Mouse (Mus musculus) heart, embryonic 16.5 days (tissue): ENCODE data around the gene Sypl2. TPM values are rescaled to one million over a fixed set of nuclear protein-coding genes. Genes with fewer than 3 reads are reported as not detected.
A peak's percentile ranks its signal among the peaks of the same experiment; 100 is the strongest.
"Not testable (repeated sequence)": the region's sequence is repeated elsewhere in the genome, so short reads cannot be mapped to it uniquely, and the experiment has no call there.

Experiments used
- ATAC-seq: fragments of 200-750 bp; cut with Nextera tagmentation; replicated peaks from 2 replicates; pipeline ENCODE4 v1.8.0; 2017; ENCODE audit warnings: moderate number of reproducible peaks; ENCODE audit not compliant: insufficient read depth, low FRiP score; ENCODE audit errors: extremely low read depth
- H3K27ac ChIP-seq: fragments of 300-500 bp; sonication (generic); 2 replicates; pipeline ENCODE4 v1.5.1; 2014; ENCODE audit warnings: mild to moderate bottlenecking, low read length, control low read depth, moderate library complexity
- H3K27me3 ChIP-seq: fragments of 300-500 bp; sonication (generic); 2 replicates; pipeline ENCODE4 v1.6.1; 2014; ENCODE audit warnings: low read length, mixed read lengths; ENCODE audit not compliant: control insufficient read depth, insufficient read depth
- H3K36me3 ChIP-seq: fragments of 300-500 bp; sonication (generic); 2 replicates; pipeline ENCODE4 v1.6.1; 2014; ENCODE audit not compliant: control insufficient read depth, insufficient read depth
- H3K4me1 ChIP-seq: fragments of 300-500 bp; sonication (generic); 2 replicates; pipeline ENCODE4 v1.6.1; 2014; ENCODE audit warnings: low read length, mixed read lengths; ENCODE audit not compliant: control insufficient read depth, insufficient read depth
- H3K4me2 ChIP-seq: fragments of 300-500 bp; sonication (generic); 2 replicates; pipeline ENCODE4 v1.6.1; 2014; ENCODE audit warnings: low read depth, mild to moderate bottlenecking, control low read depth, low read length
- H3K4me3 ChIP-seq: fragments of 300-500 bp; sonication (generic); 2 replicates; pipeline ENCODE4 v1.5.1; 2014; ENCODE audit warnings: mild to moderate bottlenecking, control low read depth, low read length
- H3K9ac ChIP-seq: fragments of 300-500 bp; sonication (generic); 2 replicates; pipeline ENCODE4 v1.6.1; 2014; ENCODE audit warnings: low read length, control low read depth
- H3K9me3 ChIP-seq: fragments of 300-500 bp; sonication (generic); replicated peaks from 2 replicates; pipeline ENCODE4 v1.6.1; 2016; ENCODE audit warnings: low read length; ENCODE audit not compliant: control insufficient read depth
- WGBS: fragments of 180-500 bp; shearing (Covaris S2); extraction: QIAGEN DNeasy Blood & Tissue Kit; methylation state at CpG from one replicate; pipeline ENCODE4 v1.1.7; 2014; 5-methylcytosine and 5-hydroxymethylcytosine counted together
- polyA plus RNA-seq: library from polyadenylated mRNA; unstranded; fragments of >200 nt; fragmentation: Nextera tagmentation; extraction: Ambion mirVana; gene quantifications from 2 replicates; pipeline ENCODE4 v1.2.1, GENCODE M21; 2015

Sypl2 gene
- 1.8 and 2.3 TPM in 2 replicates for polyA plus RNA-seq

- peaks cover 2% of the 10 kb centered on the region; the same call in 1 of the 2 replicates for H3K4me1 ChIP-seq
- H3K36me3 ChIP-seq, result no peaks in the 10 kb centered on the region
- 5% methylated on average over 44 of the region's 44 CpGs for WGBS
Measured at GRCm38 (mm10) chr3:108226558-108227350, at the start of gene Sypl2. Sypl2 (minus strand) TSS chr3:108226648.

GRCm38 (mm10) chr3:108259319-108259718 lies 32.9 kb upstream of the Sypl2 start:
- H3K27ac ChIP-seq, result no peak overlapping the region
- WGBS, result 59% methylated on average over 3 of the region's 3 CpGs
- ATAC-seq, result no peak
- peaks cover 9% of the 10 kb centered on the region for H3K36me3 ChIP-seq
- H3K4me1 ChIP-seq, result peaks cover 10% of the 10 kb centered on the region
- H3K4me2 ChIP-seq, result no peak overlapping the region
- H3K4me3 ChIP-seq, result no peak overlapping the region
- no peaks in the 10 kb centered on the region for H3K9me3 ChIP-seq
- H3K9ac ChIP-seq, result no peak overlapping the region
- no peaks in the 10 kb centered on the region for H3K27me3 ChIP-seq

More at GRCm38 (mm10) chr3:108226558-108227350, at the start of gene Sypl2:
- Histone ChIP-seq H3K4me2 (peak within 1 kb of the TSS; percentile 80), H3K4me3 (peak within 1 kb of the TSS; percentile 50), H3K27me3 (peaks cover 20% of the 10 kb centered on the region), H3K9me3 (no peaks in the 10 kb centered on the region), H3K9ac (peak within 1 kb of the TSS; percentile 59), H3K27ac (no peak within 1 kb of the TSS)
- 0 out of 2 replicates have a peak, but pooled peaks have one; percentile 49 for ATAC-seq

- no peaks in the 10 kb centered on the region for H3K27me3 ChIP-seq
- peaks cover 9% of the 10 kb centered on the region for H3K36me3 ChIP-seq
- peak overlapping the region; percentile 98 for H3K9ac ChIP-seq
- ATAC-seq, result no peak
- no peaks in the 10 kb centered on the region for H3K9me3 ChIP-seq
- peak overlapping the region; percentile 95 for H3K4me2 ChIP-seq
- H3K4me3 ChIP-seq, result peak overlapping the region; percentile 100
- peaks cover 10% of the 10 kb centered on the region for H3K4me1 ChIP-seq
- no peak overlapping the region for H3K27ac ChIP-seq
- 55% methylated on average over 3 of the region's 3 CpGs for WGBS
Measured at GRCm38 (mm10) chr3:108257831-108258500, 31.5 kb upstream of the Sypl2 start.

DNA sequence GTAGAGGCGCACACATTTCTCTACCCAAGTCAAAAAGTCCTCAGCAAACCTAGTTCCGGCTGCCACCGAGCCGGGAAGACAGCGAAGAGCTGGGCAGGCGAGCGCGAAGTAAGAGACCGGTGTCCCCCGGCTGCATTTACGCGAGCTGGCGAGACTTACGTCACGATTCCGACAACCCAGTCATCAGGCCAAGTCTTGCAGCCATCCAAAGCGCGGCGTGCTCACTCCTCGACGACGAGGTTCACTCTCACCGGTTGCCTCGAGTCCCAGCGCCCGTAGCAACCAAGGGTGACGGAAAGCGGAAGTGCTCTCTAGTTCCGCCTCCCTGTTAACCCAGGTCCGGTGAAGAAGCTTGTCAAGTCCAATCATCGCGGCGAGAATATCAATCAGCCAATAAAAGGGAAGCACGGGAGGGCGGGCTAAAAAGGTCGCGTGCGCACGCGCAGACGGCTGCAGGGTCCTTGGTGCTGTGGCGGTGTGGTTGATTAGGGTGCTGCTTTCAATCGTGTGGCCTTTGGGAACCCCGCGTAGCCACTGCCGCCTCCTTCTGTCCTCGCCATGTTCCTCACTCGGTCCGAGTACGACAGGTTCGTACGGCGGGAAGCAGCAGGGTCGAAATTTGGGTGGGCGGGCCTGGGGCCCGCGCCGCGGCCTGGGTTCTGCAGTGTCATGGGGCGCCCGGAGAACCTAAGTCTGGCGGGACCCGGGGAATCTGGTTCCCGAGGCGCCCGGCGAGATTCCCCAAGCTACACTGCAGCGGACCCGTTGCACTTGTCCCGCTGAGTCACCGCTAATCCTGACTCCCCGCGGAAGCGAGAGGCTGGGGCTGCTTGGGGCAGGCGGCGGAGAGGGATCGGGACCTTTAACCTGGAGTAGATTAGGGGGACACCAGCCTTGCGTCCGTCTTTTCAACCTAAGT lies 30.5 kb upstream of the Sypl2 start, which contains the start of gene Psma5:
Psma5 (plus strand) TSS at position 208 of the 919 bp plus-strand sequence.
- under 1% methylated on average over 79 of the region's 79 CpGs for WGBS
- ATAC-seq, result peak; percentile 99
- Histone ChIP-seq H3K4me1 (peaks cover 10% of the 10 kb centered on the region), H3K9me3 (no peaks in the 10 kb centered on the region), H3K4me2 (peak within 1 kb of the TSS; percentile 95), H3K9ac (peak within 1 kb of the TSS; percentile 98), H3K27me3 (no peaks in the 10 kb centered on the region), H3K27ac (peak within 1 kb of the TSS; percentile 56), H3K36me3 (peaks cover 2% of the 10 kb centered on the region), H3K4me3 (peak within 1 kb of the TSS; percentile 100)

- H3K4me1 ChIP-seq, result no peaks in the 10 kb centered on the region
- 69% methylated on average over 2 of the region's 2 CpGs for WGBS
- no peaks in the 10 kb centered on the region for H3K36me3 ChIP-seq
- no peak overlapping the region for H3K4me3 ChIP-seq
- H3K27me3 ChIP-seq, result no peaks in the 10 kb centered on the region
- H3K9ac ChIP-seq, result no peak overlapping the region
- no peaks in the 10 kb centered on the region for H3K9me3 ChIP-seq
- H3K4me2 ChIP-seq, result no peak overlapping the region
- no peak for ATAC-seq
- H3K27ac ChIP-seq, result no peak overlapping the region
Measured at GRCm38 (mm10) chr3:108246857-108247256, 20.4 kb upstream of the Sypl2 start.

GRCm38 (mm10) chr3:108241243-108241839 lies 14.9 kb upstream of the Sypl2 start:
- H3K9me3 ChIP-seq, result peaks cover 4% of the 10 kb centered on the region; the same call in 1 of the 2 replicates
- no peaks in the 10 kb centered on the region for H3K27me3 ChIP-seq
- no peaks in the 10 kb centered on the region for H3K4me1 ChIP-seq
- H3K36me3 ChIP-seq, result no peaks in the 10 kb centered on the region
- H3K27ac ChIP-seq, result no peak overlapping the region
- ATAC-seq, result no peak
- no peak overlapping the region for H3K4me3 ChIP-seq
- 79% methylated on average over 3 of the region's 3 CpGs for WGBS
- H3K9ac ChIP-seq, result no peak overlapping the region
- no peak overlapping the region for H3K4me2 ChIP-seq

GRCm38 (mm10) chr3:108237474-108238102 lies 11.1 kb upstream of the Sypl2 start:
- not testable (repeated sequence) for H3K4me3 ChIP-seq, H3K4me2 ChIP-seq, H3K4me1 ChIP-seq, H3K9ac ChIP-seq, H3K36me3 ChIP-seq, ATAC-seq, H3K27ac ChIP-seq, H3K9me3 ChIP-seq, H3K27me3 ChIP-seq
- 77% methylated on average over 4 of the region's 4 CpGs for WGBS

DNA sequence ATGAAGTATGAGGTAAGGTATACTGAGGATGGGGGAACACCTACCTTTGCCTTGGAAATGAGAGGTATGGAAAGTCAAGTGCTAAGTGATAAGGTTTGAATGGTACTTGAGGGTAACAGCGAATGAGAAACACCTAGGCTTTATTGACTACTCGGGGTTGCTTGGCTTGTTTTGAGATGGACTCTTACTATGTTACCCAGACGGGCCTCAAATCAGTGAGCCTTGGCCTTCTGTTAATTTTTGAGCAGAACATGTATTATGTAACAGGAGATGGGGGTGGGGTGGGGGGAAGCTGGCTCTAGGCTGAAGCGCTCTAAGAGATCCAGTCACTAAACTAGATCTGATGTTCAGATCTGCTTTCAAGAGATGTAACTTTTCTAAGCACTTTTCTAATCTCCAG lies 5.2 kb upstream of the Sypl2 start:
- Histone ChIP-seq H3K27me3 (peaks cover 3% of the 10 kb centered on the region; the same call in 1 of the 2 replicates), H3K9me3 (no peaks in the 10 kb centered on the region), H3K9ac (no peak overlapping the region), H3K4me1 (peaks cover 4% of the 10 kb centered on the region), H3K4me2 (no peak overlapping the region), H3K27ac (no peak overlapping the region), H3K36me3 (no peaks in the 10 kb centered on the region), H3K4me3 (no peak overlapping the region)
- 80% methylated on average over 4 of the region's 4 CpGs for WGBS
- ATAC-seq, result no peak
